Mouse (Mus musculus) lung, postnatal 0 days (tissue): ENCODE results near the gene Gm4737. TPM values are rescaled to one million over a fixed set of nuclear protein-coding genes. Genes with fewer than 3 reads are reported as not detected.

Source experiments
- ATAC-seq: fragments of 200-750 bp; cut with Nextera tagmentation; 2 replicates; pipeline ENCODE4 v1.8.0; 2017; ENCODE audit warnings: moderate library complexity
- DNase-seq: peaks from one replicate; pipeline ENCODE4 v3.0.0-alpha.2; 2016; ENCODE audit warnings: low spot score
- H3K27ac ChIP-seq: fragments of 300-500 bp; sonication (generic); 2 replicates; pipeline ENCODE4 v1.5.1; 2014; ENCODE audit warnings: antibody characterized with exemption, mild to moderate bottlenecking, low read length, mixed read lengths
- H3K27me3 ChIP-seq: fragments of 300-500 bp; sonication (generic); replicated peaks from 2 replicates; pipeline ENCODE4 v1.6.1; 2014; ENCODE audit warnings: low read length, mixed read lengths; ENCODE audit not compliant: insufficient read depth
- H3K36me3 ChIP-seq: fragments of 300-500 bp; sonication (generic); 2 replicates; pipeline ENCODE4 v1.6.1; 2014; ENCODE audit warnings: low read length, mixed read lengths; ENCODE audit not compliant: insufficient read depth
- H3K4me1 ChIP-seq: fragments of 300-500 bp; sonication (generic); 2 replicates; pipeline ENCODE4 v1.6.1; 2014; ENCODE audit warnings: antibody characterized with exemption, low read depth, low read length, mixed read lengths; ENCODE audit not compliant: insufficient read depth
- H3K4me2 ChIP-seq: fragments of 300-500 bp; sonication (generic); replicated peaks from 2 replicates; pipeline ENCODE4 v1.6.1; 2014; ENCODE audit warnings: low read depth, mild to moderate bottlenecking, low read length, moderate library complexity, mixed read lengths
- H3K4me3 ChIP-seq: fragments of 300-500 bp; sonication (generic); 2 replicates; pipeline ENCODE4 v1.5.1; 2014; ENCODE audit warnings: low read depth, low read length
- H3K9ac ChIP-seq: fragments of 300-500 bp; sonication (generic); replicated peaks from 2 replicates; pipeline ENCODE4 v1.6.1; 2014; ENCODE audit warnings: low read depth, mild to moderate bottlenecking
- H3K9me3 ChIP-seq: fragments of 300-500 bp; sonication (generic); 2 replicates; pipeline ENCODE4 v1.6.1; 2016; ENCODE audit warnings: low read length, mixed read lengths
- CTCF ChIP-seq: IDR thresholded peaks from 2 replicates; pipeline ENCODE4 v1.5.1; 2016; ENCODE audit warnings: antibody characterized with exemption, mild to moderate bottlenecking
- EP300 ChIP-seq: IDR thresholded peaks from 2 replicates; pipeline ENCODE4 v1.6.1; 2016; ENCODE audit warnings: antibody characterized with exemption, mild to moderate bottlenecking, control low read depth
- WGBS: fragments of 180-500 bp; shearing (Covaris S2); extraction: QIAGEN DNeasy Blood & Tissue Kit; methylation state at CpG from one replicate; pipeline ENCODE4 v1.1.7; 2014; 5-methylcytosine and 5-hydroxymethylcytosine counted together
- polyA plus RNA-seq: library from polyadenylated mRNA; unstranded; fragments of >200 nt; fragmentation: Nextera tagmentation; extraction: Ambion mirVana; gene quantifications from 2 replicates; pipeline ENCODE4 v1.2.1, GENCODE M21; 2015

Gm4737 gene
- polyA plus RNA-seq, 1 experiment from 2014 or later, result 1.2 TPM

DNA sequence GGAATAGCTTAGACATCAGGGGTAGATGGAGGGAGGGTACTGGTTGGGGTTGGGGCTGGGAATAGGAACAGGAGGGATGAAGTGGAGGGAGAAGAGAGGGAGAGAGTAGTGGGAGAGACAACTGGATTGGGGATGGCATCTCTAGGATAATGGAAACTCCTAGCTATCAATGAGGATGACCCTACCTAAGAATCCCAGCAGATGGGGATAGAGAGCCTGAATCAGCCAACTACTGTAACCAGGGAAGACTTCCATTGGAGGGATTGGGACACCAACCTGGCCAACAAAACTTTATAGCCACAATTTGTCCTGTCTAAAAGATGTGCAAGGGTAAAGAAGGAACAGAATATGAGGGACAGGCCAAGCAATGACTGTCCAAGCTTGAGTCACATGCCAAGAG lies 3.7 kb downstream of the Gm4737 start:
- Histone ChIP-seq H3K4me1 (no peaks in the 10 kb centered on the region), H3K9ac (no peak overlapping the region), H3K27ac (no peak overlapping the region), H3K4me3 (no peak overlapping the region), H3K4me2 (no peak overlapping the region), H3K9me3 (no peaks in the 10 kb centered on the region), H3K27me3 (no peaks in the 10 kb centered on the region), H3K36me3 (no peaks in the 10 kb centered on the region)
- no peak for DNase-seq
- ATAC-seq, result no peak
- TF ChIP-seq CTCF, result peak; percentile 41
- no peak for TF ChIP-seq EP300

- Histone ChIP-seq H3K9me3 (no peaks in the 10 kb centered on the region), H3K9ac (no peak overlapping the region), H3K4me1 (no peaks in the 10 kb centered on the region), H3K4me2 (no peak overlapping the region), H3K36me3 (no peaks in the 10 kb centered on the region), H3K27me3 (no peaks in the 10 kb centered on the region), H3K4me3 (no peak overlapping the region), H3K27ac (no peak overlapping the region)
- no peak for TF ChIP-seq EP300
- no peak for TF ChIP-seq CTCF
- ATAC-seq (no peak), DNase-seq (no peak)
- WGBS, result 52% methylated on average over 3 of the region's 3 CpGs
These were observed 6.1 kb downstream of the Gm4737 start for GRCm38 (mm10) chr16:46148661-46149341.

DNA sequence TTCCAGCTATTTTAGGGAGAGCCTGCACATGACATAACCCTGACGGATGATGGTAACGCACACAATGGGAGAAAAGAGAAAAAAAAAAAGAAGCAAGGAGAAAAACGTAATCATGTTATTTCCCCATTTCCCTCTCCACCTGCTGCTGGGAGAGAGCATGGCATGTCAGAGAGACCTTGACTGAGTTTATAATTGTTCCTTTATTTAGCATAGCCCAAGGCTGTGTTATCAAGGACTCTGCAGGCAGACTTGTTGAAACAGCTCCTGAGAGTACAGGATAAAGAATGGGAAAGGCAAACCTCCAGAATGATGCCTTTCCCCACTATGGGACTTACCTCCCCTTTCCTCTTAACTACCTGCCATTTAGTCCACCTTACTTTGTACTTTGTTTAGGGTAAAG lies 7.9 kb downstream of the Gm4737 start:
- Histone ChIP-seq H3K27ac (no peak overlapping the region), H3K4me1 (no peaks in the 10 kb centered on the region), H3K4me3 (no peak overlapping the region), H3K27me3 (no peaks in the 10 kb centered on the region), H3K4me2 (no peak overlapping the region), H3K36me3 (no peaks in the 10 kb centered on the region), H3K9ac (no peak overlapping the region), H3K9me3 (no peaks in the 10 kb centered on the region)
- ATAC-seq (no peak), DNase-seq (no peak)
- TF ChIP-seq EP300 (no peak), CTCF (no peak)
- 32% methylated on average over 3 of the region's 3 CpGs for WGBS

- Histone ChIP-seq H3K27me3 (no peaks in the 10 kb centered on the region), H3K9me3 (no peaks in the 10 kb centered on the region), H3K36me3 (no peaks in the 10 kb centered on the region), H3K9ac (no peak overlapping the region), H3K4me2 (no peak overlapping the region), H3K27ac (no peak overlapping the region), H3K4me3 (no peak overlapping the region), H3K4me1 (no peaks in the 10 kb centered on the region)
- TF ChIP-seq CTCF (no peak), EP300 (no peak)
- DNase-seq (no peak), ATAC-seq (no peak)
These were observed 32.6 kb downstream of the Gm4737 start for GRCm38 (mm10) chr16:46122238-46122637.

GRCm38 (mm10) chr16:46121420-46121819 lies 33.5 kb downstream of the Gm4737 start:
- Histone ChIP-seq H3K4me1 (no peaks in the 10 kb centered on the region), H3K4me3 (no peak overlapping the region), H3K27me3 (no peaks in the 10 kb centered on the region), H3K27ac (no peak overlapping the region), H3K9me3 (no peaks in the 10 kb centered on the region), H3K36me3 (no peaks in the 10 kb centered on the region), H3K4me2 (no peak overlapping the region), H3K9ac (no peak overlapping the region)
- 28% methylated on average over 2 of the region's 2 CpGs for WGBS
- TF ChIP-seq CTCF (peak; percentile 61), EP300 (no peak)
- DNase-seq (no peak), ATAC-seq (no peak)

DNA sequence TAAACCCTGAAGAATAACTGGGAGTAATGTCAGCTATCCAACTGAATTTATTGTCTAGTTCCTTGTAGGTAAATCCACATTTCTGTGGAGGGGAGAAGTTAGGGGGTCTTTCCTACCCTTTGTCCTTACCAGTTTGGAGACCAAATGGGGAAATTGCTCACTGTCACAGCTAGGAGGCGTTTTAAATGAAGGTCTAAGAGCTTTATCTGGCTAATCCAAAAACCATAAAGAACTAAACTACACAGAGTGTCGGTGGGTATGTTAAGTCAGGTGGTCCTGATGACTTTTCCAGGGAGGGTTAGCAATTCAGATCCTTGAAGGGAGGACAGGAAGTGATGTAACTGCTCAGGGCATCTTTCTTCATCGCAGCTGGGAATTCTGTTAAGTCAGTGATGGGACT lies 34.3 kb downstream of the Gm4737 start:
- DNase-seq (no peak), ATAC-seq (no peak)
- H3K27me3 ChIP-seq, result no peaks in the 10 kb centered on the region
- TF ChIP-seq CTCF (0 out of 2 replicates have a peak, but pooled peaks have one; percentile 1), EP300 (no peak)
- H3K4me2 ChIP-seq, result no peak overlapping the region
- no peaks in the 10 kb centered on the region for H3K36me3 ChIP-seq
- H3K9ac ChIP-seq, result no peak overlapping the region
- H3K27ac ChIP-seq, result no peak overlapping the region
- no peaks in the 10 kb centered on the region for H3K4me1 ChIP-seq
- no peaks in the 10 kb centered on the region for H3K9me3 ChIP-seq
- 58% methylated on average over 3 of the region's 3 CpGs for WGBS
- H3K4me3 ChIP-seq, result no peak overlapping the region

GRCm38 (mm10) chr16:46120020-46120419 lies 34.9 kb downstream of the Gm4737 start, which contains the start of gene Cd96:
Gene Cd96, minus strand, starts transcription at chr16:46120251.
- Histone ChIP-seq H3K4me1 (no peaks in the 10 kb centered on the region), H3K27ac (no peak within 1 kb of the TSS), H3K27me3 (no peaks in the 10 kb centered on the region), H3K4me2 (peak within 1 kb of the TSS; percentile 28; the same call in 1 of the 2 replicates), H3K36me3 (no peaks in the 10 kb centered on the region), H3K9me3 (no peaks in the 10 kb centered on the region), H3K9ac (no peak within 1 kb of the TSS), H3K4me3 (no peak within 1 kb of the TSS)
- no peak for ATAC-seq
- no peak for TF ChIP-seq EP300
- TF ChIP-seq CTCF, result no peak
- no peak for DNase-seq
- 56% methylated on average over 10 of the region's 10 CpGs for WGBS
